Mouse (Mus musculus) lung, postnatal 10 days (tissue): Measurements from ENCODE around the gene Sh2d1b1.
A peak's percentile ranks its signal among the peaks of the same experiment; 100 is the strongest.
"Not testable (repeated sequence)": the region's sequence is repeated elsewhere in the genome, so short reads cannot be mapped to it uniquely, and the experiment has no call there.

Experiments used
- DNase-seq: peaks from one replicate; pipeline ENCODE4 v3.0.0; 2021

Gene Sh2d1b1

GRCm38 (mm10) chr1:170277016-170277415, at the start of gene Sh2d1b1:
Gene Sh2d1b1 (plus strand): TSS chr1:170277320.
- DNase-seq, result no peak

GRCm38 (mm10) chr1:170232688-170233087, 44.4 kb upstream of the Sh2d1b1 start, which contains the start of gene Sh2d1b2:
Gene Sh2d1b2 (plus strand): TSS chr1:170232749.
- not testable (repeated sequence) for DNase-seq

GRCm38 (mm10) chr1:170245016-170245415, 32.1 kb upstream of the Sh2d1b1 start:
- no peak for DNase-seq

GRCm38 (mm10) chr1:170254893-170255559, 22.1 kb upstream of the Sh2d1b1 start:
- DNase-seq, result no peak

- DNase-seq, result peak; percentile 93
Observed at GRCm38 (mm10) chr1:170255560-170255910, 21.6 kb upstream of the Sh2d1b1 start.

- no peak for DNase-seq
Observed at GRCm38 (mm10) chr1:170270281-170270680, 6.8 kb upstream of the Sh2d1b1 start.

GRCm38 (mm10) chr1:170270696-170271095, 6.4 kb upstream of the Sh2d1b1 start:
- no peak for DNase-seq

- no peak for DNase-seq
Observed at GRCm38 (mm10) chr1:170273252-170273651, 3.9 kb upstream of the Sh2d1b1 start.

GRCm38 (mm10) chr1:170282415-170283129, 5.5 kb downstream of the Sh2d1b1 start:
- no peak for DNase-seq

- peak; percentile 83 for DNase-seq
Observed at GRCm38 (mm10) chr1:170292239-170292951, 15.3 kb downstream of the Sh2d1b1 start.

GRCm38 (mm10) chr1:170293257-170293656, 16.1 kb downstream of the Sh2d1b1 start:
- no peak for DNase-seq

- DNase-seq, result no peak
Observed at GRCm38 (mm10) chr1:170294786-170295570, 17.9 kb downstream of the Sh2d1b1 start.

GRCm38 (mm10) chr1:170299496-170299895, 22.4 kb downstream of the Sh2d1b1 start:
- DNase-seq, result no peak

GRCm38 (mm10) chr1:170301686-170302085, 24.6 kb downstream of the Sh2d1b1 start:
- DNase-seq, result no peak

- DNase-seq, result no peak
Observed at GRCm38 (mm10) chr1:170302456-170302855, 25.3 kb downstream of the Sh2d1b1 start.

GRCm38 (mm10) chr1:170303103-170303502, 26.0 kb downstream of the Sh2d1b1 start:
- DNase-seq, result no peak

GRCm38 (mm10) chr1:170305002-170305401, 27.9 kb downstream of the Sh2d1b1 start:
- DNase-seq, result no peak

GRCm38 (mm10) chr1:170306232-170306631, 29.1 kb downstream of the Sh2d1b1 start, which contains the start of gene Gm7694:
Gene Gm7694 (minus strand): TSS chr1:170306332.
- DNase-seq, result no peak

- no peak for DNase-seq
Observed at GRCm38 (mm10) chr1:170308503-170308902, 31.4 kb downstream of the Sh2d1b1 start, which contains the start of gene Spata46. Gene Spata46 (plus strand): TSS chr1:170308803.

- DNase-seq, result no peak
Observed at GRCm38 (mm10) chr1:170311431-170311830, 34.3 kb downstream of the Sh2d1b1 start.

GRCm38 (mm10) chr1:170322046-170322445, 44.9 kb downstream of the Sh2d1b1 start:
- DNase-seq, result no peak

- DNase-seq, result peak; percentile 40
Observed at GRCm38 (mm10) chr1:170323001-170323400, 45.9 kb downstream of the Sh2d1b1 start.

GRCm38 (mm10) chr1:170324312-170324711, 47.2 kb downstream of the Sh2d1b1 start:
- no peak for DNase-seq
